Mouse (Mus musculus) frontal cortex, adult 2 months (tissue): ENCODE results near the gene Dip2b. TPM values are rescaled to one million over a fixed set of nuclear protein-coding genes. Genes with fewer than 3 reads are reported as not detected.

Experiments used
- DNase-seq, 2 experiments: peaks; one replicate each; pipeline ENCODE4 v3.0.0; 2022; ENCODE audit warnings: low spot score in 1 of 2; ENCODE audit errors: extremely low spot score in 1 of 2
- polyA plus RNA-seq: library from polyadenylated mRNA; depleted of rRNA; stranded (reverse); fragments of >200 nt; gene quantifications from 2 replicates; pipeline ENCODE4 v1.2.3, GENCODE M21; 2012

The Dip2b gene
- polyA plus RNA-seq, 1 experiment: 31.9 TPM

DNA sequence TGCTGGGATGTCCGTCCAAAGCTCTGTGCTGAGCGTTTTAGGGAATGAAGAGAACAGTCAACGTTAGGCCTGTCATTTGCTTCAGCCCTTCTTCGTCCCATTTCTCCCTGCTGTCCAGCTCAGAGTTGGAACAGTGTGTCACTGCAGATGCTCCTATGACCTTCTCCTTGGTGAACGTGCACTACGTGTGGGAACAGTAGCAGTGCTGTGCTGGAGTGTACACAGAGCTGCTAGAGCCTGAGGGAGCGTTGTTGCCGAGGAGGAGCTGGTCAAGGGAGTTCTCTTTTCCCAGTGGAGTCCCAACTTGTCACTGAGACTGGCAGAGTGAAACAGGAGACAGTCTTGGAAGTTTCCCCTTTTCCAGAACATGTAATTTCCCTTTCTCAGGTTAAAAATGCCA is 43.6 kb downstream of the Dip2b start:
- no peak for DNase-seq

DNA sequence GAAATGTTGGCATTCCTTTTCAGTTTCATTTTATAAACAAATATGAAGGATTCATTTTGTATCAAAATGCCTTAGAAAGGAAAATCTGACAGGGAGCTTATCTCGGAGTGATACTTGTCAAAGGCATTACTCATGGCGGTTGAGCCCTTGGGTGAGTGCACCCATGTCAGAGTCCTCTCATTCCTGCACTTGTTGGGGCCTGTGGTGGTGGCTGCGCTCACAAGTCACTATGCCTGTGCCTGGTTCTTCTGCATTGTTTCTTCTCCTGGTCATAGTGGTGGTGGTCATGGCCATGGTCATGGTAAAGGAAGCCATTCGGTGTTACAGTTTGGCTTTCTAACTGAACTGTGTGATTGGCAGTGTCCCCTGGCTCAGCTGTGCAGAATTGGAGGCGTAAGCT is 44.3 kb downstream of the Dip2b start:
- no peak for DNase-seq

- no peak for DNase-seq
These were observed 45.4 kb downstream of the Dip2b start for GRCm38 (mm10) chr15:100083882-100084281.

- no peak for DNase-seq
These were observed 46.4 kb downstream of the Dip2b start for GRCm38 (mm10) chr15:100084882-100085281.

GRCm38 (mm10) chr15:100088021-100088420 is 49.6 kb downstream of the Dip2b start:
- no peak for DNase-seq

DNA sequence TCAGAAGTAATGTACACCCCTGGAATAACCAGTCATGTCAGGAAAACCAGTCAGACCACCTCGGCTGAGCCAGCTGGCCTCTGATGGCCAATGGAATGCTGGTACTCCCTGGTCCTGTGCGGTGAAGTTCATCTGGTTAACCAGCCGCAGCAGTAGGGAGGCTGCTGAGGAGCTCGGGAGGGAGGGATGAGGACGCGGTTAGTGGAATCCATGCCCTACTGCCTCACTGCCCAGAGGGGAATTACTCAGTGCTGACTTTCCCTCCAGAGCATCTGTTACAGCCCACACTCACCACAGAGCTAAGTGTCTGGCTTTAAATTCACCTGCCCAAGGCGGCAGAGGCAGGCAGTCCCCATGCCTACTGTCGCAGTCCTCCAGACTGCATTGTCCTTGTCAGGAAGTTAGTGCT is 51.2 kb downstream of the Dip2b start:
- no peak for DNase-seq

GRCm38 (mm10) chr15:100091818-100092217 is 53.4 kb downstream of the Dip2b start:
- no peak for DNase-seq

- peak; percentile 44 to 75 for DNase-seq
These were observed 53.8 kb downstream of the Dip2b start for GRCm38 (mm10) chr15:100092258-100092657.

DNA sequence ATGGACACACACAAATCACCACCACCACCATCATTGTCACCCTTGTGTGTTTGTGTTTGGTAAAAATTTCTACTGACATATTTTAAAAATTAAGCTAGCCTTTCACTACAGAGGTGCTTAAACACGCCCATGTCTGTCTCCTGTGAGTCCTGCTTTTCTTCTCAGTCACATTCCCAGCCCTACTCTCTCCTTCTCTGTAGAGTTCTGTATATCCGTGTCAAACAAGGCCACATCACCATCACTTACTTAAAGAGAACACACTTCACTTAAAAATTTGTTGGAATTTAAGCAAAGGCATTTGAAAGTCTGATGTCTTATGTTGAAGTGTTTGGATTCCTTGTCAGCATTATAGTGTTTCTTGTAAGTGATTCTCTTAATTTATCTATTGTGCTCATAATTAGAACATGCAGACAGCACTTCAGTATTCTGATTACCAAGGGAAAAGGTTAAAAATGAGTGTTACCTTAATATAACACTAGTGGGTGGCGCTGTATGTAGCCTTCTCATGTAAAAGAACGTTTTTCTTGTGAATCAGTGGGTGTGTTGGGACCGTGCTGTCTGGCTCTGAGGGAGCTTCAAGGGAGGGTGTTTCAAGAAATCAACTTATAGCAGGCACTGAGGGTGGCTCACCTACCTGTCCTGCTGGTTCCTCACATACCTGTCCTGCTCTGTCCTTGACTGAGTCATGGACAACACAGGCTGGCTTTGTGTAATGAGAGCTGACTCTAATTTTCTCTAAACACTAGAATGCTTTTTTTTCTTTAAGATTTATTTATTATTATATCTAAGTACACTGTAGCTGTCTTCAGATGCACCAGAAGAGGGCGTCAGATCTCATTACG is 58.3 kb downstream of the Dip2b start:
- peak in 1 of 2 experiments; percentile 45 for DNase-seq

- no peak for DNase-seq
These were observed 61.9 kb downstream of the Dip2b start for GRCm38 (mm10) chr15:100100336-100100735.

- no peak for DNase-seq
These were observed 62.7 kb downstream of the Dip2b start for GRCm38 (mm10) chr15:100101206-100101605.

DNA sequence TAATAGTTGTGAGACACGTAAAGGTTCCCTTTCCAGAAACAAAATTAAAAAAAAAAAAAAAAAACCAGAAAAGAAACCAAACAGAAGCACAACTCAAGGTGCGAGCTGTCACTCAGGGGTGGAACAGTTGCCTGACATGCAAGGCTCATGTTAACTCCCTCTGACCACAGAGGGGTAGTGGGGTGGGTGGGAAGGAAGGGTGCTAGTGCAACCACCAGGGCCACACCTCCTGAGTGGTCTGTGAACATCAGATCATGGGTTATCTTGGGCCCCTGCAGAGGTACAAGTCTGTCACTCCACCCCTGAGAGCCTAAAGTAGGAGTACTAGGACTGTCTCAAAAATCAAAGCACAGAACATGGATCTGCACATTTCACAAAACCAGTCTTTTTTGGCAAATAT is 65.7 kb downstream of the Dip2b start:
- no peak for DNase-seq

- peak in 1 of 2 experiments; percentile 61 for DNase-seq
These were observed 69.8 kb downstream of the Dip2b start for GRCm38 (mm10) chr15:100108071-100108782.

DNA sequence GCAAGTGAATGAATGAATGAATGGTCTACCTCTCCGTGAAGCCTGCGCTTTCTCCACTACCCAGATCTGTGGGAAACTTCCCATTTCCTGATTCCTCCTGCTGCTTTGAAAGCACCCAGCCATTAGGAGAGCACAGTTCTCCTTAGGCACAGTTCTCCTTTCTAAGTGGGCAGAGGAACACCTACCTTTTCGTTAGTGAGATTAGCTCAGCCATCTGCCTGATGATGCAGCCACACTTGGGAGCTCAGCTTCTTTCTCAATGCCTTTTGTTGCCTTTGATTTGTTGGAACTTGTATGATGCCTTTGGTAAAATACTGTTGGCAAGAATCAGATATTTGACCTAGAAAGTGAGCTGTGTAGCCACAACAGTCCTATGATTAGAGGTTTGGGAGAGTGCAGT is 71.5 kb downstream of the Dip2b start:
- DNase-seq: peak; percentile 27 to 67

GRCm38 (mm10) chr15:100111891-100112290 is 73.4 kb downstream of the Dip2b start:
- no peak for DNase-seq

GRCm38 (mm10) chr15:100112309-100112966 is 74.0 kb downstream of the Dip2b start:
- no peak for DNase-seq

DNA sequence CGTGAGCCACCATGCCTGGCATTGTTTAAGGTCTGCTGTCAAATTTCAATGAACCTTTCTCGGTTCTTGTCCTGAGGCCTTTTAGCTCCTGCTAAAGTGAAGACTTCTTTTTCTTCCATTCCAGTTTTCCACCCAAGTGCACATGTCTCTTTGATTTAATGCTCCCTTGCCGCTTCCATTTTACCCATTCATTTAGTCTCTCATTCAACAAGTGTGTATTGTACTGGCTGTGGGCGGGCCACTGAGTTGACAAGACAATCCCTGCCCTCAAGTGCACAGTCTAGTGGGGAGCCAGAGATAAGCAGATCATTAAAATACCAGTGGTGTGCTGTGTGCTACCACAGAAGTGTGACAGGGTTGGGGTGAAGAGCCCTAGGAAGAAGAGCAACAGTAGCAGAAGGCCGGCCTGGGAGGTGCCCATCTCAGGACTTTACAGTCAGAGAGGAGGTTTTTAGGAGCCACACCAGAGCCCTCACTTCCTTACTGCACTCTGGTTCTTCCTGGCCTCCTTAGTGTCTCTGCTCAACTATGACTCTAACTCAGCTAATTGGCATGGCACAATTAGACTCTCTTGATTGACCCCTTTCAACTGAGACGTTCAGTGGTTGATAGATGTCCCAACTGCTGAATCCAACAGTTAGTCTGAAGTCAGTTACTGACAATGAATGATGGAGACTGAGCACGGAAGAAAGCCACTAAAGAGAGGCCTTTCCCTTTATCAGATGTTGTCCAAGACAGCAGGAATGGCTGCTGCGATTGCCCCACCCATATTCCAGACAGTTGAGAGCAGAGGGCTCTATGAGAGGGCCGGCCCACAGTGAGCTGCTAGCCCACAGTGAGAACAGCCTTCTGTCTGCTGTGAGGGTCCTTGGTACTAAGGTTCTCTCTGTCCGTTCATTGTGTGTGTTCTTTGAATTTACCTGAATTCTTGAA is 75.1 kb downstream of the Dip2b start:
- DNase-seq: no peak

DNA sequence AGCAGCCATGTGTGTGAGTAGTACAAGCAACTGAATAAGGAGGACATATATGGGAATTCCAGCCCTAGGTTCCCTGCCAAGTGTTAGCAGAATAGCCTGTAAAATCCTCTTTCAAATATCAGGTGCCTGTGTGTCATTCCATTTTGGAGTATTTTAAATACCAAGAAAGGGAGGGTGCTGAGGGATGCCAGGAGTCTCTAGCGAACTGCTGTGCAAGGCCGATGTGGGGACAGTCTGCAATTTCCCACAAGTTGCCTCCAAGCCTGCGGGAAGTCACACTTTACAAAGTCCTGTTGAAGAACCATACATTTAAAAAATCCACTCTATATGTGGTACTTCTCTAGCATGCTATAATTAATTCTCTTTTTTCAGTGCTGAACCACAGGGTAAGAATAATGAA is 77.0 kb downstream of the Dip2b start:
- no peak for DNase-seq

DNA sequence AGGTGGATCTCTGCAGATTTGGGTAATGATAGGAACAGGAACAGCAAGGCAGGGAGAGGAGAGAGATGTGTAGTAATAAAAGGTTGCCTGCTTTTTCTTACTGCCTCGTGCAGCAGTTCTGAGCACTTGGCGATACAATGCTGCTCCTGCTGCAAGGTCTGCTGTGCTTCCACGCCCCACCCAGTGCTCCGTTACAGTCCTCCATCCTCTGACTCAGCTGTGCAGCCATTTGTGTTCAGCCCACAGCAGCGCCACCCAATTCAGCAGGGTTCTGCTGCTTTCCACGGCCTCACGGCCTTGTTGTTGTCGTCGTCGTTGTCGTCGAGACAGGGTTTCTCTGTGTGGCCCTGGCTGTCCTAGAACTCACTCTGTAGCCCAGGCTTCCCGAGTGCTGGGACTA is 77.9 kb downstream of the Dip2b start:
- no peak for DNase-seq

DNA sequence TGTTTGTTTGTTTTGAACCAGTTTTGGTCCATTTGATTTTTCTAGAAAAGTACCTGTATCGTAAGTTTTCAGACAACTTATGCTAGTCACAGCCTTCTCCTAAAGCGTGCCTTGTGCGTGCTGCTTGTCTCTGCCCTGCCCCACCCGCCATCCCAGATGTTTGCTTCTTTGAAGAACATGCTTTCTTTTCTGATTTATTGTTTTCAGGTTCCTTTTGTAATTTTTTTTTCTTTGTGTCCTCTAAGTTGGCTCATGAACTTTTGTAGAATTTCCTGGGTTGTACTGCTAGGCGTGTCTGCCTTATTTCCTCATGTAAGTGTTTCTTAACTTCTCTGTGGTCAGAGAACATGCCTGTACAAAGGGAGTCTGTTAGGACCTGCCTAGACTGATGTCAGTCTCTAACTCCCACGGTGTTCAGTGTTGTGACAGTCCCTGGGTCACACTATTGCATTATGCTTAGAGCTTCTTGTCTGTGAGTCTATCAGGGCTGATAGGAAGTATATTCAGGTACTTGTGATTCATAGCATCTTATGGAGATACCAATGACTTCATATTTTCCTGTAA is 80.8 kb downstream of the Dip2b start:
- DNase-seq: no peak
